Mouse (Mus musculus): Measurements from ENCODE around the gene Mogat1. TPM values are rescaled to one million over a fixed set of nuclear protein-coding genes. Genes with fewer than 3 reads are reported as not detected.
"Not testable (repeated sequence)": the region's sequence is repeated elsewhere in the genome, so short reads cannot be mapped to it uniquely, and the experiment has no call there.

Gene Mogat1
- total RNA-seq, 2 experiments from 2014 or later = not detected

GRCm38 (mm10) chr1:78534428-78535150, 23.8 kb downstream of the Mogat1 start:
- intact Hi-C loops (cut with DNase I) = loop anchor here (5.0 kb wide), 3 partner anchors 58 to 1108 kb away; no protein-coding TSS in a partner anchor
- no peak for DNase-seq (ENCODE audit: low spot score in 2 of 2)

GRCm38 (mm10) chr1:78536310-78537164, 25.7 kb downstream of the Mogat1 start:
- intact Hi-C loops (cut with DNase I) = loop anchor here (2.0 to 5.0 kb wide), 4 partner anchors 56 to 1106 kb away; partner anchors contain the start of gene Utp14b
- DNase-seq (ENCODE audit: low spot score in 2 of 2) = peak; percentile 77 to 78

GRCm38 (mm10) chr1:78537494-78538010, 26.8 kb downstream of the Mogat1 start:
- DNase-seq (ENCODE audit: low spot score in 2 of 2) = peak; percentile 82 to 87
- intact Hi-C loops (cut with DNase I) = loop anchor here (2.0 to 5.0 kb wide), 4 partner anchors 55 to 1105 kb away; partner anchors contain the start of gene Utp14b

- DNase-seq (ENCODE audit: low spot score in 2 of 2) = no peak
- intact Hi-C loops (cut with DNase I) = loop anchor here (5.0 kb wide), 3 partner anchors 54 to 1104 kb away; no protein-coding TSS in a partner anchor
Observed at GRCm38 (mm10) chr1:78538396-78538795, 27.6 kb downstream of the Mogat1 start.

- DNase-seq (ENCODE audit: low spot score in 2 of 2) = no peak
- intact Hi-C loops (cut with DNase I) = loop anchor here (5.0 kb wide), 3 partner anchors 53 to 1103 kb away; no protein-coding TSS in a partner anchor
Observed at GRCm38 (mm10) chr1:78539166-78539565, 28.4 kb downstream of the Mogat1 start.

- intact Hi-C loops (cut with DNase I); DNase-seq (ENCODE audit: low spot score in 2 of 2): not testable (repeated sequence)
Observed at GRCm38 (mm10) chr1:78543631-78544030, 32.8 kb downstream of the Mogat1 start.

GRCm38 (mm10) chr1:78546258-78546657, 35.5 kb downstream of the Mogat1 start:
- intact Hi-C loops (cut with DNase I) = no loop called here
- no peak for DNase-seq (ENCODE audit: low spot score in 2 of 2)

GRCm38 (mm10) chr1:78548961-78549360, 38.2 kb downstream of the Mogat1 start:
- no peak for DNase-seq (ENCODE audit: low spot score in 2 of 2)
- intact Hi-C loops (cut with DNase I) = no loop called here

- intact Hi-C loops (cut with DNase I) = no loop called here
- DNase-seq (ENCODE audit: low spot score in 2 of 2) = no peak
Observed at GRCm38 (mm10) chr1:78554012-78554666, 43.3 kb downstream of the Mogat1 start.

- intact Hi-C loops (cut with DNase I) = no loop called here
- no peak for DNase-seq (ENCODE audit: low spot score in 2 of 2)
Observed at GRCm38 (mm10) chr1:78566963-78567362, 56.2 kb downstream of the Mogat1 start.

- intact Hi-C loops (cut with DNase I) = no loop called here
- no peak for DNase-seq (ENCODE audit: low spot score in 2 of 2)
Observed at GRCm38 (mm10) chr1:78567421-78567820, 56.6 kb downstream of the Mogat1 start.

- peak in 1 of 2 experiments; percentile 5 for DNase-seq (ENCODE audit: low spot score in 2 of 2)
Observed at GRCm38 (mm10) chr1:78567834-78568507, 57.2 kb downstream of the Mogat1 start.

GRCm38 (mm10) chr1:78569617-78570016, 58.8 kb downstream of the Mogat1 start:
- intact Hi-C loops (cut with DNase I) = no loop called here
- DNase-seq (ENCODE audit: low spot score in 2 of 2) = no peak

More at GRCm38 (mm10) chr1:78567834-78568507, 57.2 kb downstream of the Mogat1 start:
- intact Hi-C loops (cut with DNase I) = no loop called here

- DNase-seq (ENCODE audit: low spot score in 2 of 2) = no peak
- intact Hi-C loops (cut with DNase I) = no loop called here
Observed at GRCm38 (mm10) chr1:78585080-78585479, 74.3 kb downstream of the Mogat1 start.

- intact Hi-C loops (cut with DNase I) = no loop called here
- no peak for DNase-seq (ENCODE audit: low spot score in 2 of 2)
Observed at GRCm38 (mm10) chr1:78586986-78587385, 76.2 kb downstream of the Mogat1 start.
